Mouse (Mus musculus) gastrocnemius, postnatal 4 days (tissue): ENCODE measurements at regions not wholly inside any gene's neighbourhood (a gene's known extent, or its start where the extent isn't known, plus 50 kb on each side); places are given as distances from the start of the nearest gene placed in this dataset.
A peak's percentile ranks its signal among the peaks of the same experiment; 100 is the strongest.

ENCODE experiments used
- DNase-seq, 2 experiments: peaks; one replicate each; pipeline ENCODE4 v3.0.0; 2021 to 2022; ENCODE audit warnings: low spot score in 2 of 2, mixed read lengths in 2 of 2

- no peak for DNase-seq
These were observed 173.9 kb downstream of the Gsdmc2 start for GRCm38 (mm10) chr15:63671081-63671480.

GRCm38 (mm10) chr15:63670561-63670960, 174.4 kb downstream of the Gsdmc2 start:
- no peak for DNase-seq

- no peak for DNase-seq
These were observed 177.4 kb downstream of the Gsdmc2 start for GRCm38 (mm10) chr15:63667536-63667935.

GRCm38 (mm10) chr15:63665517-63665916, 179.5 kb downstream of the Gsdmc2 start:
- no peak for DNase-seq

GRCm38 (mm10) chr15:63664877-63665276, 180.1 kb downstream of the Gsdmc2 start:
- no peak for DNase-seq

- no peak for DNase-seq
These were observed 182.8 kb downstream of the Gsdmc2 start for GRCm38 (mm10) chr15:63662183-63662582.

- DNase-seq = peak in 1 of 2 experiments; percentile 25
These were observed 186.9 kb downstream of the Gsdmc2 start for GRCm38 (mm10) chr15:63658031-63658521.

- peak; percentile 75 to 78 for DNase-seq
These were observed 192.6 kb downstream of the Gsdmc2 start for GRCm38 (mm10) chr15:63652216-63652961.

GRCm38 (mm10) chr15:63651120-63651519, 193.9 kb downstream of the Gsdmc2 start:
- DNase-seq = no peak

GRCm38 (mm10) chr15:63648142-63648989, 196.6 kb downstream of the Gsdmc2 start:
- DNase-seq = no peak

GRCm38 (mm10) chr15:63624814-63625213, 220.2 kb downstream of the Gsdmc2 start:
- no peak for DNase-seq

GRCm38 (mm10) chr15:63624249-63624648, 220.7 kb downstream of the Gsdmc2 start:
- DNase-seq = no peak

GRCm38 (mm10) chr15:63616506-63617208, 228.3 kb downstream of the Gsdmc2 start:
- DNase-seq = no peak

GRCm38 (mm10) chr15:63614191-63614590, 230.8 kb downstream of the Gsdmc2 start:
- no peak for DNase-seq

- no peak for DNase-seq
These were observed 231.9 kb downstream of the Gsdmc2 start for GRCm38 (mm10) chr15:63613120-63613519.

GRCm38 (mm10) chr15:63611161-63611560, 233.8 kb downstream of the Gsdmc2 start:
- DNase-seq = no peak

- DNase-seq = no peak
These were observed 241.8 kb downstream of the Gsdmc2 start for GRCm38 (mm10) chr15:63603100-63603714.

- DNase-seq = peak in 1 of 2 experiments; percentile 42
These were observed 243.4 kb downstream of the Gsdmc2 start for GRCm38 (mm10) chr15:63601543-63601942.

GRCm38 (mm10) chr15:63592758-63593463, 252.1 kb downstream of the Gsdmc2 start:
- no peak for DNase-seq

- no peak for DNase-seq
These were observed 285.7 kb downstream of the Gsdmc2 start for GRCm38 (mm10) chr15:63559293-63559692.
